Mouse (Mus musculus): Measurements from ENCODE around the gene Ccdc175. TPM values are rescaled to one million over a fixed set of nuclear protein-coding genes. Genes with fewer than 3 reads are reported as not detected.

Gene Ccdc175
- total RNA-seq, 4 experiments from 2014 or later = not detected

DNA sequence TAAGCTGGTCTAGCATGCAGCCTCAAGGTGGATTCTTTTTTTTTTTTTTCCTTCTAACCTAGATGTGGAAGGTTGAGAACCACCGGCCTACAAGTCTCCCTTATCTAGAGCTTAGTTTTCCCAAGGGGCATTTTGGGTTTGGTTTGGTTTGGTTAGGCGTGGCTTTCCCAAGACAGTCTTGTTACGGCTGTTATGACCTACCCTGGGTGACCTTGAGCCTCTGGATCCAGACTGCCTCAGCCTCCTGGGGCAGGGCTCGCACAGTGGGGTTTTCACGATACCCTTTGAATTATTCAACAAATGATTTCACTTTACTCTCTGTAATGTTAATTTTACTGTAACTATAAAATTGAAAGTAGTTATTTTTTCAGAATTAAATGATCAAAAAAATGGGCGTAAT is 82.1 kb downstream of the Ccdc175 start:
- DNase-seq (ENCODE audit: low spot score) = no peak

DNA sequence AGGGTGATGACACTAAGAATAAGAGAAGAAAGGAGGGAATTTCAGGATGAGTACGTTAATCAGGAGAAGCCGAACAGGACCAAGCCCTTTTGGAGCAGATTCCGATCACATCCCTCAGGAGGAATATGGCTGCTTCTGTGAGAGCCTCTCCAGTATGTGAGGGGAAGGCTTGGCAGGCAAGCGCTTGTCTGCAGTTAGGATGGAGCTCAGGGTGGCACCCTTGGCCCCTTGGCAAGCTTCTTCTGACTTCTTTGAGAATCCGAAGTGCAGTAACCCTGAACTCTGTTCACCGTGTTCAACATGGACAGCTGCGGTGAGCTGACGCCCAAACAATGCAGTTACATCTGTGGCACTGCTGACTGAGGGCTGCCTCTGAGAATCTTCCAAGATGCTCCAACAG is 87.9 kb downstream of the Ccdc175 start:
- no peak for DNase-seq (ENCODE audit: low spot score)

DNA sequence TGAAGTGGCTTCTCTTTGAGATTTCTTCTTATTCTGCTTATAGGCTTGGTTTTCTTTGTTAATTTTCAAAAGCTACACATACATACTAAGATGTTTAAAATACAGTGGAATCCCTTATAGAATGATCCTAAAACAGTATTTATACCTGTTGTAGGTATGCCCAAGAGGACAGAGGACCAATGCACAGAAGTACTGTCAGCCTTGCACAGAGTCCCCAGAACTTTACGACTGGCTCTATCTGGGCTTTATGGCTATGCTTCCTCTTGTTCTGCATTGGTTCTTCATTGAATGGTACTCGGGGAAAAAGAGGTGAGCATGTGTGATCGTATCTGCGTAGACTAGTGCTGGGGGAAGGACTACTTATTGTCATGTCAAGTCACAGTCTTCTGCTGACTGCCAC is 95.0 kb downstream of the Ccdc175 start:
- no peak for DNase-seq (ENCODE audit: low spot score)

GRCm38 (mm10) chr12:72086166-72086825 is 98.5 kb downstream of the Ccdc175 start:
- DNase-seq (ENCODE audit: low spot score) = no peak

GRCm38 (mm10) chr12:72085329-72086165 is 99.3 kb downstream of the Ccdc175 start, which contains the start of the genes L3hypdh and Jkamp:
L3hypdh (minus strand) TSS chr12:72085439.
Jkamp (plus strand) TSS chr12:72085589.
- peak; percentile 99 for DNase-seq (ENCODE audit: low spot score)

DNA sequence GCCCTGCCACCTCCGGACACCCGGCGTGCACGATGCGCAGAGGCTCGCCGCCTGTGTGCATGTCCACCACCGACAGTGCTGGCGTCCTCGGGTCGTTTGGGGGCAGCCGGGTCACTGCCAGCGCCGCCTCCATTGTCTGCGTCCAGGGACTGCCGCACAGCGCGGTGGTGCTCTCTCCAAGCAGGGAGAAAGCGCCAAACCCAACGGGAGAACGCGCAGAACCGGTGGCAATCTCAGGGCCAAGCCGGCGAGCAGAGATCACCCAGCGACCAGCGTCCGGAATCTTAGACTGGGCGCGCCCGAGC is 99.9 kb downstream of the Ccdc175 start:
- no peak for DNase-seq (ENCODE audit: low spot score)

GRCm38 (mm10) chr12:72084261-72085023 is 100.4 kb downstream of the Ccdc175 start:
- DNase-seq (ENCODE audit: low spot score) = no peak

- DNase-seq (ENCODE audit: low spot score) = no peak
Observed at GRCm38 (mm10) chr12:72083265-72083664, 101.6 kb downstream of the Ccdc175 start.

DNA sequence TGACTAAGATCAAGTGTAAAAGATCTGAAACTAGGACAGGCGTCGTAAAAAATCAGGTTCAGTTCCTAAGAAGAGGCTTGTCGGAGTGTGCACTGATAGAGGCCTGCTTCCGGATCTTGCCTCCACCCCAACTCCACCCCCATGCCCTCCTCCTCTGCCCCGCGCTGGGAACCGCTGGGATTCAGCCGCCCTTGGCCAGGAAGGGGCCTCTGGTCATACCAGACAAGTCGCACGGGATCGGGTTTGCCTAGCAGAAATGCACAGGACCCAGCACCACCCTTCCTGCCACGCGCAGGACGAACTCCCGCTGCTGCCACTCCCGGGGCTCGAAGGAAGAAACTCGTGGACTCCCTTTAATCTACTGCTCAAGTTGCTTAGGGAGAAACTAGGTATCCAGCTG is 102.5 kb downstream of the Ccdc175 start:
- no peak for DNase-seq (ENCODE audit: low spot score)

DNA sequence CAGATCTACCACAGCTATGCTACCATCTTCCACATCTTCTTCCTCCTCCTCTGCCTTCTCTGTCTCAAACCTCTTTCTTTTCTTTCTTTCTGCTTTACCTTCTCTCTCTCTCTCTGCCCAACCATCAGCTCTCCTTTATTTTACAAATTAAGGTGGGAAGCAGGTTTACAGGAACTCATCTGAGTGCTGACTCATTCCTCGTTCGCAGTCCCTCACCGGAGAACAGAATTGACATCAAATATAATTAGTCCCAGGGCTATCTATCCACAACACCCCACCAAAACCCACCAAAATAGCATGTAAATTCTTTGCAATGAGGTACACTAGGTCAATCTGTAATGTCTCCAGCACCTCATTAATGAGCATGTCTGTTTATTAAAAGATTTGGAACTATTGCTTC is 102.9 kb downstream of the Ccdc175 start:
- DNase-seq (ENCODE audit: low spot score) = no peak

- no peak for DNase-seq (ENCODE audit: low spot score)
Observed at GRCm38 (mm10) chr12:72078248-72078647, 106.6 kb downstream of the Ccdc175 start.

GRCm38 (mm10) chr12:72070327-72071269 is 114.2 kb downstream of the Ccdc175 start, which contains the start of gene Gpr135:
Gpr135 (minus strand) TSS chr12:72071125.
- DNase-seq (ENCODE audit: low spot score) = peak; percentile 75

- DNase-seq (ENCODE audit: low spot score) = no peak
Observed at GRCm38 (mm10) chr12:72069626-72070326, 115.1 kb downstream of the Ccdc175 start.

DNA sequence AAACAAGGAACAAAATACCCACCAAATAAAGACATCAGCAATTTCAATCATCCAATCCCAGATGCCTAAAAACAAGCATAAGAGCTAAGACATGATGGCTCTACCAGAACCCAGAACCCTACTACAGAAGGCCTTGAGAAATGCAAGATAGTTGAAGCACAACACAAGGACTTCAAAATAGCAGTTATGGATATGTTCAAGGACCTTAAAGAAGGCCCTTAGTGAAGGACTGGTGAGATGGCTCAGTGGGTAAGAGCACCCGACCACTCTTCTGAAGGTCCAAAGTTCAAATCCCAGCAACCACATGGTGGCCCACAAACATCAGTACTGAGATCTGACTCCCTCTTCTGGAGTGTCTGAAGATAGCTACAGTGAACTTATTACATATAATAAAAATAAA is 127.0 kb downstream of the Ccdc175 start:
- no peak for DNase-seq (ENCODE audit: low spot score)

DNA sequence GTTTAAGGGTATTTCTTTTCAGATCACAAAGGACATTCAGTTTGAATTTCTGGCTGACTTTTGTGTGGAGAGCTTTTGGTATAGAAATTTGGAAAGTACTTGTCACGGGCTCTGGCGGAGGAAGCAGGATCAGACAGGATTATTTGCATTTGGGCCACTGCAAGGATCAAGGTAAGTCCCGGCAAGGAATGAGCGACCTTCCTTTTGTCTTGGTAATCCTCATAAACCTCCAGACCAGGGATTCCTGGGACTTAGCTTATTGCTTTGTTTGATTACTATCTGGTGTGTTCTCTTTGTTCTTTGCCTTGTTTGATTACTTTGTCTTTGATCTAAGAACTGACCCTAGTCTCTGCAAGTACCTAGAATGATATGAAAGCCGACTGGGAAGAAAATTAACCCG is 131.0 kb downstream of the Ccdc175 start:
- no peak for DNase-seq (ENCODE audit: low spot score)

GRCm38 (mm10) chr12:72053303-72053702 is 131.5 kb downstream of the Ccdc175 start:
- no peak for DNase-seq (ENCODE audit: low spot score)

- DNase-seq (ENCODE audit: low spot score) = no peak
Observed at GRCm38 (mm10) chr12:72052571-72052970, 132.3 kb downstream of the Ccdc175 start.

Data from heart, adult 8-10 months (tissue).